Mouse (Mus musculus): ENCODE data around the gene Ktn1. TPM values are rescaled to one million over a fixed set of nuclear protein-coding genes. Genes with fewer than 3 reads are reported as not detected.

Gene Ktn1
- 100 to 1,000 TPM; 138 to 173 TPM for total RNA-seq (2021)
- long read RNA-seq, experiment 1, full-length matches to known transcripts = 1 of 72 reads
- long read RNA-seq, experiment 1, partial matches to known transcripts = 21 of 72 reads
- long read RNA-seq, experiment 1, other reads (novel, unspliced or antisense) = 50 of 72 reads
- long read RNA-seq, experiment 2, full-length matches to known transcripts = 2 of 88 reads
- long read RNA-seq, experiment 2, partial matches to known transcripts = 12 of 88 reads
- long read RNA-seq, experiment 2, other reads (novel, unspliced or antisense) = 74 of 88 reads

DNA sequence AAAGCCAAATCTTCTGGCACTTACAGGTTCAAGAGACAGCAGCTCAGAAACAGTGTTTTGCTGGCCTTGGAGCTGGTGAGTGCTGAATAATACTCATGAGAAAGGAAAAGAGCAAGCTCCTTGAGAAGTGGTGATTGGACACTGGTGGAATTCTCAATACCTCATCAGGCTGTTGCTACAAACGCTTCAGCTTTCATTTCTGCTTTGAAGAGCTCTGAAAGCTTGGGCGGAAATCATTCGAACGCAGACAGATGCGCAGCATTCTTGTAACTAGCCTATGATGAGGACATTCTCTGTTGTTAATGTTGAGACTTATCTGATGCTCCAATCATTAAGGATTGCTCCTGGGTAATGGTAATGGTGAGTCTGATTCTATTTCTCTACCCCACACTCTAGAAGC is at the start of gene Ktn1:
Gene Ktn1, plus strand, starts transcription at position 231 of the 400 bp plus-strand sequence.
- no peak for DNase-seq
- intact Hi-C loops (cut with DNase I) = loop anchor here (5.0 kb wide), 1 partner anchor 51 kb away; no protein-coding TSS in a partner anchor

DNA sequence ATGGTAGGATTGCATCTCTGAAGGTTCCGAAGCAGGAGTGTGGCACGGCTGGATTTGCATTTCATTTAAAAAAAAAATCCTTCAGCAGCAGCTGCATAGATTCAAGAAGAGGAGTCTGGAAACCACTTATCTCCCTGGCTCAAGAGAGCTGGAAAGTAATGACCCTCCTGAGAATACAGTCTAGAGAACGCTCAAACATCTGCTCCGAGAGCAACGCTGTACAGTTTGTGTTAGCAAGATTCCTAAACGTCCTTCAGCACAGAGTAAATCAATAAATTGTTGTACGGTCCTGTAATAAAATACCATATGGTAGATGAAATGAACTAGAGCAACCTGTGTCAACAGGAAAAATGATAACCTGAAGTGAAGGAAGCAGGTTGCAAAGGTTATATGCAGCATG is 35.0 kb upstream of the Ktn1 start:
- intact Hi-C loops (cut with DNase I) = loop anchor here (5.0 kb wide), 1 partner anchor 1186 kb away; no protein-coding TSS in a partner anchor
- no peak for DNase-seq

DNA sequence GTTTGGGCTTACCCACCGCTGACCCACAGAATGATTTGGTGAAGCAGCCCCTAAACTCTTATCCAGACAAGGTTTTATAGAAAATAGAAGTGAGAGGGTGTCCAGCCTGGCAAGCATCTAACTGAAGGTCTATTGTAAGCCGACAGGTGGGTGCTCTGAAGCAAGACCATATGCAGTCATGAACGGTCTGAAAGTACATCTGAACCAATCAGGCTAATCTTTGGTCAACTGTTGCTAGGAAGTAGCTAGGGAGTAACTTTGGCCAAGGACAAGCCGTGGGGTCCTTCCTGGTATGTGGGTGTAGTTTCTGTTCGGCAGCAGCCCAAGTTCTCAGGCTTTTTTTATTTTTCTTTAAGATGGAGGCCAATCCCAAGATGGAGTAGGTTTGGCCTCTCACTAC is 29.4 kb upstream of the Ktn1 start:
- no peak for DNase-seq
- intact Hi-C loops (cut with DNase I) = no loop called here

DNA sequence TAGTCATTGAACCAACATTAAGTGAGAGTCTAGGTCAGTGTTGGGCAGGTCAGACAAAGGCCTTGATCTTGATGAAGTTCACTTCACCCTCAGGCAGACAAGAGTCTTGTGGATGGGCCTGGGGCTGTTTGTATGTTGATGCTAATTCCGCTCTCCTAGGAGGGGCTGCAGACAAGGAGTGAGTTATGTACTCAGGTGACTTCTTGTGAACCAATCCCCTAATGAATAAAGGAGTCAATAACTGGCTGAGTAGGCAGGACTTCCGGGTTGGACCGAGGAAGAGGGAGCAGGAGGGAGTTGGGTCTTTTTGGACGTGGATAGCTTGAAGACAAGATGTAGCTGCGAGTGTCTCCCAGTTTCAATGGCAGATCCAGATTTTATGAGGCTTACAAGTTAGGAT is 26.3 kb upstream of the Ktn1 start:
- DNase-seq = no peak
- intact Hi-C loops (cut with DNase I) = no loop called here

DNA sequence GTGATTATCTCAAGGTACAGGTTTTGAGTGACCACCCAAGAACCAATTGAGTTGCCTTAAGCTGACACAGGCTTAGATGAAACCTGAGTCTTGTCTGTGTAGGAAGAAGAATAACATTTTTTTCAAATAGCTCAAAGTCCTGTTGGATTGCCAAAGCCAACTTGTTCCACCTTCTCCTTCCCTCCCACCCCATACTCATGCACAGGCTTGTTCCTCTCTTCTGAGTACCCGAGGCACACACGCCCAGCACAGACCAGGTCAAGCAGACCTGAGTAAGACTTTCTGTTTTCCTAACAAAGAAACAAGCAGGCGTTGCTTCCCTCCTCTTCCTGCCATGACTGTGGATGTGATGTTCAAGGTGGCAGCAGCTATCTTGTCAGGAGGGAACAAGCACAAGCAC is 23.4 kb upstream of the Ktn1 start:
- intact Hi-C loops (cut with DNase I) = no loop called here
- no peak for DNase-seq

DNA sequence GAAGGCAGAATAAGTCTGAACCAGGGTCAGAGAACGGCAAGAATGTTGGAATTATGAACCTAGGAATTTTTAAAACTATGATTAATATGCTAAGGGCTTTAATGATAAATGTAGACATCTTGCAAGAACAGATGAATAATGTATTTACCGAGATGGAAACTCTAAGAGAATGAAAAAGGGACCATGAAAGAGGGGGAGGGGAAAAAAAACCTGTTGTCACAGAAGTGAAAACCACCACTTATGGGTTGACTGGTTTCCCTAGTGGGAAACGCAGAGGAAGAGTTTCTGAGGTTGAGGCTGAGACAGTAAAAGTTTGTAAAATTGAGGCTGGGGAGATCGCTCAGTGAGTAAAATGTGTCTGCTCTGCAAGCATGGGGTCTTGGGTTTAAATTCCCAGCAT is 22.1 kb upstream of the Ktn1 start:
- intact Hi-C loops (cut with DNase I) = no loop called here
- DNase-seq = no peak

DNA sequence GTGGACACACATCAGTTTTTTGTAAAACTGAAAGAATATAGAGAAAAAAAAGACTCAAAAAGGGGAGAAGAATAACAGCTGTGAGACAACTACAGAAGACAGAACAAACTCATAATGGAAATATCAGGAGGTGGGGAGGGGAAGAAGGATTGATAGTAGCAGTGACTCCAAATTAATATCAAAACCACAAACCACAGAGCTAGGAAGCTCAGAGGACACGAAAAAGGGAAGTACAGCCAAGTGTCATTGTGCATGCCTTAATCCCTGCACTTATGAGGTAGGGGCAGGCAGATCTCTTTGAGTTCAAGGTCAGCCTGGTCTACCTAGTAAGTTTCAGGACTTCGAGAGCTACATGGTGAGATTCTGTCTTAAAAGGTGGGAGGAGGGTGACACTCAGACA is 21.4 kb upstream of the Ktn1 start:
- DNase-seq = no peak
- intact Hi-C loops (cut with DNase I) = no loop called here

DNA sequence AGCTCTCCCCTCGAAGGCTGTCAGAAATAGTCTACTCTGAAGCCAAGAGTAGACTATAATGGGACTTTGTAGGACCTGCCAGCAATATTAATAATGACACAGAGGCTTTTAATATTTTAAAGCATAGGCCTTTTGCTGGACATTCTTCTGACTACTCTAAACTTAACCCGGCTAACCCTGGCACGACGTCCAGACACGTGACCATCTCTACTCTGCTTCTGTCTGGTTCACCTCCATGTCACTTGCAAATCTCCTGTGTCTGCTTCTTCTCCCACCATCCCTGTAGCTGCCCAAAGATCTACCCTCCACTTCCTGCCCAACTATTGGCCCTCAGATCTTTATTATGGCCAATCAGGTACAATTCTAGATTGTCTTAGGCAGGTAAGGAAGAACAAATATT is 20.9 kb upstream of the Ktn1 start:
- DNase-seq = no peak
- intact Hi-C loops (cut with DNase I) = no loop called here

DNA sequence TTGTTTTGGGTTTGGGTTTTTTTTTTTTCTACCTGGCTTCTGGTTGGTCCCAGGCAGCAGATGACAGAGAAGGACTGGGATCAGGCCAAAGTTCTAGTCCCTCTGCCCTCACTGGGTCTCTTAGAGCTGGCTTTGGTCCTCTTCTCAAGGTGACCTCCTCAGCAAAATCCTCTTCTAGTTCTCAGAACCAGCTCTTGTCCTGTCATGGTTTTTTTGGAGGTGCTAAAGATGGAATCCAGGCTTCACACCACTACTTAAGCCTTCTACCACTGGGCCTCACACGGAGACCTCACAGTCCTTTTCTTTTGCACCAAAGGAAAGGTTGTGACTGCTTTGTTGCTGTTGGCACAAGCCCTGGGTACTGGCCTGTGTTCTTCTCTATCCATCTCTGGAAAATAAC is 15.8 kb upstream of the Ktn1 start:
- no peak for DNase-seq
- intact Hi-C loops (cut with DNase I) = no loop called here

DNA sequence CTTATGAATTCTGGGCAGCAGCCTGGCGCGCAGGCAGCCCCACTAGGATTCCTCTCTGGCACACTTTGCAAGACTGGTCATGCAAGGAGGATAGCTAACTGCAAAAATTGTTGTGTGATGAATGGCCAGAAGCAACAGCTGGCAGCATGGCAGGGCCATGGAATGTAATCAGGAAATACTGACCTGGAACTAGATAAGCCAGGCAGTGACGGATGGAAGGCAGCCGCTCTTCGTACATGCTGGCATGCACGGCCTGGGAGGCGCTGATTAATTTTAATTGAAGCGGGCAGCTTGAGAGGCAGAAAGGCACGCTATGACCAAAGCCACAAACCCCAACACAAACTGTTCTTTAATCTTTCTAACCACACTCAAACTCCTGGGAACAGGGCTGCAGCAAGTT is 13.8 kb upstream of the Ktn1 start:
- DNase-seq = no peak
- intact Hi-C loops (cut with DNase I) = no loop called here

DNA sequence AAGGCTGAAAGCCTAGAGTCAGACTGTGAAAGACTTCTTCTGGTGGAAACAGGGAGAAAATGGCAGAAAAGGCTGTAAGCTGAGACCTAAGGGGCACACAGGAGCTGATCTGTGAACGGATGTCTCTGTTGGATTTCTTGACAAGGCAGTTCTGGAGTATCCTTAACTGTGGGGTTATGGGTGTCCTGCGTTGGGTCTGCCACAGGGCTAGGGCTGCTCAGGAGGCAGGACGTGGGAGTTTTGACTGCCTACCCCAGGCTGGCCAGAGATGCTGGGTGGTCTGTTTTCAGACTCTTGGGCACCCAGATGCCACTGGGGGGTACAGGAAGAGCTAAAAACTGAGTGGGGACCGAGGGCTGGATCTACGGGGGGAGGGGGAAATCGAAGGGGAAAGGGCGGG is 13.4 kb upstream of the Ktn1 start:
- no peak for DNase-seq
- intact Hi-C loops (cut with DNase I) = no loop called here

DNA sequence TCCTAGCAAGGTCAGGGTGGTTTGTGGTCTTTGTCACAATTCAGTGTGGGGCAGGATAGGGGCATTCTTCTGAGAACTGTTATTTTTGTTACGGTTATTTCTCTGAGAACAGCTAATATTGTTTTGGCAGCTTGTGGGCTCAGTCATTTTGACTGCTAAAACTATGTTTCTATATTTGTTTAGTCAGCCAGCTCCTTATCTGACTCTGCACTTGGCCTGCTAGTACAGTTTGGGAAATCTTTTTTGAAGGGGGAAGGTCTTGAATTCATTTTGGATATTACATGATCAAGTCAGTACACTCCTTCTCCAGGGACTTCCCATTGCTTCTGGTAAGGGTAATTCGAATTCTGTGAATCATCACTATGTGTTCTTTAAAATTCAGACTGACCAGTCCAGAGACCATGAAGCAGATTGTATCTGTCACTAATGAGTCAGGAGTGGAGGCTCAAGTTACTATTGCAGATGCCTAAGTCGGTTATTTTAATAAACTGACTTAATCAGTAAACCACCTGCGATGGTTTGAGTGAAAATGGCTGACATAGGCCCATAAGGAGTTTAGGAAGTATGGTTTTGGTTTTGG is 9.8 kb upstream of the Ktn1 start:
- no peak for DNase-seq
- intact Hi-C loops (cut with DNase I) = no loop called here

DNA sequence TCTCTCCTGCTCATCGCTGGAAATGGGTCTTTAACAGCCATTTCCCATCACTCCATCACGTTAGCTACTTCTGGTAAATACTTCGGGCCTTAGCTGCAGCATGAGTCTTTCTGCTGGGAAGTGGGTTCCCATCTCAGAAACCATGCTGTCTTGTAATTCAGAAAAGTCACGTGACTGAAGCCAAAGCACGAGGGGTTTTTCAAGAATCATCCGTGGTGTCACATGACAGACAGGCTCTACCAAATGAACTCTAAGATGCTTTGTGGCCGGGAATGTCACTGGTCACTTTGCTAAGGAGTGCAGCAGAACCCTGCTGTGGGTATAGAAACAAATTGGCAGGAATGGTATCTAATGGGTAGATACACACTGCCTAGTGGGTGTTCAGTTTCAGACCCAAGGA is 2.6 kb upstream of the Ktn1 start:
- intact Hi-C loops (cut with DNase I) = loop anchor here (5.0 kb wide), 1 partner anchor 48 kb away; no protein-coding TSS in a partner anchor

DNA sequence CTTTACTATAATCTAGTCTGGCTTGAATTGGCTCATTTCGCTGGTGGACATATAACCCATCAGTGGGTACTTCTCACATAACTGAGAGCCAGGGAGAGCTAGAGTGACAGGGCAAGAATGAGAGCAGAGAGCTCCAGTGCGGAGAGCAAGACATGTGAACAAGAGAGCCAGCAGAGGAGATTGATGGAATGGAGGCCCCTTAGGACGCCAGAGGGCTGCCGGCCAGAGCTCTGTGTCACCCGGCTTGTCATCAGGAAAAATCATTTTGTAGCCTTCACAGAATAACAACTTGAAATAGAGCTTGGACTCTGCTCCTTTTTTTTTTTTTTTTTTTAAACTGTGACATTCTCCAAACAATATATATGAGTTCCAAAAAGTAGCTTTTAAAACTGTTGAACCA is 2.0 kb upstream of the Ktn1 start:
- DNase-seq = no peak
- intact Hi-C loops (cut with DNase I) = loop anchor here (5.0 kb wide), 1 partner anchor 49 kb away; no protein-coding TSS in a partner anchor

More for the DNA sequence above, 2.6 kb upstream of the Ktn1 start:
- no peak for DNase-seq

DNA sequence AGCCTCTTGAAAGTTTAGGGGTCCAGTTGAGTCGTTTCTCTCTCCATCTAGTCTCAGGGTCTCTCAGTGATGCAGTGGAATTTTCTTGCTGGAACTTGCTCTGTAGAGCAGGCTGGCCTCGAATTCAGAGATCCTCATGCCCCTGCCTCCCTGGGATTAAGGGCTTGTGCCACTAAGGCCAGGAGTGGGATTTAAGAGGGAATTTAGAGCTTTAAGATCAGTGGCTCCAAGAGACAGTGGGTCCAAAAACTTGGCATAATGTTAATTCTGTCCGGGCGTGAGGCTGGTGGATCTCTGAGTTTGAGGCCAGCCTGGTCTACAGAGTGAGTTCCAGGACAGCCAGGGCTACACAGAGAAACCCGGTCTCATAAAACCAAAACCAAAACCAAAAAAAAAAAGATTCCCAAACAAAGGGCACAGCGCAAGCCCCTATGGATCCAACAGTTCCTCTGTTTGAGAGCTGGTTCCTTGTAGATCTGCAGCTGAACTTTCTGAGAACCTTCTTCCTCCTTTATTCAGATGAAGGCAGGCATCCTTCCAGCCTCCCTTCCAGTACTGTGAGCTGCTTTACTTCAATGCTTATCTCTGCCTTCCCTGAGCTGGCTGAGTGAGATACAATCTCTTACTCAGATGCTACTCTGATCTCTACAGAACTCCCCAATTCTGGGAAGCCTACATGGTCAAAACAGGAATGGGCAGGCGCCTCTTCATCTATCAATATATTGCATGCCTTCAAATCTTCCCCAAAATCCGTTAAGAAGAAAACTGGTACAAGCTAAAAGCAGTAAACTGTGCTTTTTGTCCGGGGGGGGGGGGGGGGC is 1.3 kb upstream of the Ktn1 start:
- DNase-seq = no peak
- intact Hi-C loops (cut with DNase I) = loop anchor here (5.0 kb wide), 1 partner anchor 50 kb away; no protein-coding TSS in a partner anchor

DNA sequence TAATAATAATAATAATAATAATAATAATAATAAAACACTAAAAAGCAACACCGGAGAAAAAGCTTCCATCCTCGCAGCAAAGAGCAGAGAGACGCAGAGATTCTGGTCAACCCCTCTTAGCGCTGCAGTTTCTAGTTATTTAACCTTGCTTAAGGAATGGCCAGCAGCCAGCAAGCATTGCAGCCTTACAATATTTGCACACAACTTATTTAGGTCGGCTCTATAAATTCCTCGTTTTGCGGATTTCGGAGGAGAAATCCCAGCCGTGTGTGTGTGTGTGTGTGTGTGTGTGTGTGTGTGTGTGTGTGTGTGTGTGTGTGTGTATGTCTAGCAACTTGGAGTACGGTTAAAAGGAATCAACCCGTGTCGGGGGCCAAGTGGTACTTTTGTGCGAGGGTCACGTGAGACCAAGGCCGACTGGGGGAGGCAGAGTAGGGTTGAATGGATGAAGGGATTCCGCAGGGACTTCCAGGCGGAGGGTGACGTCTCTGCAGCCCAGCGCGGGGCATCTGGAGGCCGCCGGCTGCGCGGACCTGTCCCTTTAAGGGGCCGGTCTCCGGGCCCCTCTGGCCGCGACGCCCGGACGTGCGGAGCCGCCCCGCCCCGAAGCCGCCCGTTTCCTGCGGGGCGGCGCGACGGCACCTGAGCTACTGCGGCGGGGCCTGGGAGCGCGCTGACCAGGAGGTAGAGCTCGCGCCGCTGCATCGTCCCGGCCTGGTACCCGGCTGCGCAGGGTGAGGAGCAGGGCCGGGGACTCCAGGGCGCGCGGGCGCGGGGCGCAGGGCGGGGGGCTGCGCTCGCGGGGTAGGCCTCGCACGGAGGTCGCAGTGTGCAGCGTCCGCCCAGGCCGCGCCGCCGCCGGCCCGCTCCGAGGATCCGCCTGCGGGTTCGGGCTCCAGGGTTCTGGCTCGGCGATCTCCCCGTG is 720 bp downstream of the Ktn1 start:
- intact Hi-C loops (cut with DNase I) = loop anchor here (5.0 kb wide), 1 partner anchor 52 kb away; no protein-coding TSS in a partner anchor
- peak; percentile 73 to 76 for DNase-seq

DNA sequence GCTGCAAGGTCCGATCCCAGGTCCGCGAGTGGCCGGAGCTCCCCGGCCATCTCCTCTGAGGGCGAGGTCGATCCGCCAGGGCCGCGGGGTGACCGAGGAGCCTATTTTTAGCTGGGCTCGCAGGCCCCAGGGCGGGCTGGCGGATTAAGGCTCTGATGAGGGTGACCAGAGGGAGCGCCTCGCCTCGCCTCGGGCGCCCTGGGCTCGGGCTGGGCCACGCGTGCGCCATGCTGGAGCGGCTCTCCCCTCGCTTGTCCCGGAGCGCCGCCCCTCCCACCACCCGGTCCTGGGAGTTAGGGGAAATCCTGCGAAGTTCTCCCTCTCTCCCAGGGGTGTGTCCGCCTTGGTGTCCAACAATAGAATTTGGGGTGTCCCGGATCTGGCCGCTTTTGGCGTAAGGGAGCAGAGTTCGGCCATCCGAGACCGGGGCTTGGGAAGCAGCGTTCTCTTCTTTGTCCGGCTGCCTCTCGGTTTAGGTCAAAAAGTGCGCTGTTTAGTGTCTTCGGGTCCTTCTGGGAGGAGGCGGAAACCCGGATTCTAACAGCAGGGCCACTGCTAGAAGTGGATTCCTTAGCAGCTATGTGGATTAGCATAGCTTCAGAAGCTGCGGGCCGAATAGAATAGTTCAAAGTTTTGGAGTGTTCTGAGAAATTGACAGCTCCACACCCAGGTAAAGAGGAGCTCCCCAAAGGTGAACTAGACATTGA is 1.5 kb downstream of the Ktn1 start:
- DNase-seq = peak in 1 of 2 experiments; percentile 62
- intact Hi-C loops (cut with DNase I) = loop anchor here (5.0 kb wide), 1 partner anchor 52 kb away; no protein-coding TSS in a partner anchor

DNA sequence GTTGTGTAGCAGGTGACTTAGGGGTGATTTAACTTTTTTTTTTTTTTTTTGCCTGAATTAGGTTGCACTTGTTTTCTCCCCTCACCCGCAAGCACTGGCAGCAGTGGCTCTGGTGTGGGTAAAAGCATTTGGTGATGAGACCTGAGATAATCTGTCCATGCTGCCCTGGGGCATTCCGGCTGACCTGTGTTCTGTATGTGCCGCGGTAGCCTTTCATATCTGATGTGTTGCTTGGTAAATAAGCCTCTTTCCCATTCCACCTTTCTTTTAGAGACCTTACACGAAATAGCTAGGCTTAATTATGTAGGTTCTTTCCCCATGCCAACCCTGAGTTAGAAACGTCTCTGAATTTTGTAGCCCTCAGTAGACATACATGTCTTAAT is 2.1 kb downstream of the Ktn1 start:
- DNase-seq = no peak
- intact Hi-C loops (cut with DNase I) = no loop called here

DNA sequence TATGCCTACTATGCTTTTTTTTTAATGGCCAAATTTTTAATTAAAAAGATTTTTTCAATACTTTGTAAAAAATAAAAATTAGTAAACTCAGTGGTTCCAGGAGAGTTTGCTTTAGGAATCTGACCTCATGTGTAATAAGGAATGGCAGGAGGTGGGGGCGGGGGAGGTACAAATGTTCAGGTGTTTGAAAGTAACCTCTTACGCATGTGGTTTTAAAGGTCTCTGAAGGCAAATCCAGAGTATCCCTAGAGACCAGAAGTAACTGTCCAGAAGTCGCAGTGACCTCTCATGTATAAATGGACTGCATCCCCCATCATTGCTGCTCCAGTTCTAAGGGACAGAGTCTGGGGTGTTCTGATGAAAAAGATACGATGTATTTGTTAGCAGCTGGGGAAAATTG is 3.0 kb downstream of the Ktn1 start:
- no peak for DNase-seq
- intact Hi-C loops (cut with DNase I) = no loop called here

DNA sequence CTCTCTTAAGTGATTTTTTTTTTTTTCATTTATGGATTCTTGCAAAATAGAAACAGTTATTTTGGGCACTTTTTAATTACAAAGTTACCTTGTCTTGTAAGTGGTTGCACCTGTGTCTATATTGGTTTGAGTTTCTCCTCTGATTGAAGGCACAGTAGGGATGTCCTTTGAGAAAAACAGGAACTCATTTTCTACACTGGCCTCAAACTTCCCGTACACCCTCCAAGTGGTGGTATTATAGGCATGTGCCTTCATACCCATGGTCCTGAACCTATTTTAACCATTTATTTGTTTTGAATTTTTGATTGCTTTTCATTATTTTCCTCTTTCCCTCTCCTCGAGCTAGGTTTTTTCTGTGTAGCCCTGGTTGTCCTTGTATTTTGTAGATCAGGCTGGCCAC is 7.2 kb downstream of the Ktn1 start:
- DNase-seq = no peak

More for the DNA sequence above, 7.2 kb downstream of the Ktn1 start:
- intact Hi-C loops (cut with DNase I) = no loop called here

Data from gastrocnemius, postnatal 36 days (tissue).